Mouse (Mus musculus): ENCODE measurements around the gene Ppil4. TPM values are rescaled to one million over a fixed set of nuclear protein-coding genes. Genes with fewer than 3 reads are reported as not detected.
A peak's percentile ranks its signal among the peaks of the same experiment; 100 is the strongest.
"Not testable (repeated sequence)": the region's sequence is repeated elsewhere in the genome, so short reads cannot be mapped to it uniquely, and the experiment has no call there.

Gene Ppil4
- 4.2 TPM for polyA plus RNA-seq (2012; fragmentation: generic; extraction: Trizol)

GRCm38 (mm10) chr10:7792751-7793385 lies at the start of gene Ppil4, which contains the start of gene Ginm1:
TSS of gene Ppil4 (plus strand) at chr10:7792891.
TSS of gene Ginm1 (minus strand) at chr10:7792824.
- Histone ChIP-seq H3K27me3 (ENCODE audit: control insufficient read depth, insufficient read depth, insufficient read length) (no peaks in the 10 kb centered on the region), H3K4me3 (peak within 1 kb of the TSS; percentile 86), H3ac (ENCODE audit: control insufficient read depth, insufficient read length) (peak within 1 kb of the TSS; percentile 17), H3K4me2 (ENCODE audit: low read depth) (peak within 1 kb of the TSS; percentile 86), H3K36me3 (ENCODE audit: control insufficient read depth, insufficient read depth) (peaks cover 10% of the 10 kb centered on the region), H3K79me2 (ENCODE audit: control insufficient read depth, insufficient read depth) (peaks cover 40% of the 10 kb centered on the region)
- TF ChIP-seq POLR2A (IDR thresholded peaks at IDR 0.05; ENCODE audit: insufficient read length, low read depth) (peak; percentile 85), MYOG (IDR thresholded peaks at IDR 0.05; ENCODE audit: control insufficient read depth in 1 of 3, insufficient read depth in 1 of 3, insufficient read length in 2 of 3, low read depth in 2 of 3) (peak in 1 of 3 experiments; percentile 68), SRF (IDR thresholded peaks at IDR 0.05; ENCODE audit: control insufficient read depth, insufficient read length, low read depth) (peak; percentile 85), TCF12 (IDR thresholded peaks at IDR 0.05; ENCODE audit: insufficient read depth, poor library complexity, severe bottlenecking) (no peak), USF1 (IDR thresholded peaks at IDR 0.05; ENCODE audit: low read depth) (no peak), CEBPB (IDR thresholded peaks at IDR 0.05; ENCODE audit: insufficient read depth, poor library complexity, severe bottlenecking) (no peak), REST (IDR thresholded peaks at IDR 0.05; ENCODE audit: insufficient read depth, insufficient read length) (no peak), TCF3 (IDR thresholded peaks at IDR 0.05; ENCODE audit: insufficient read length, low read depth) (no peak), MAX (IDR thresholded peaks at IDR 0.05; ENCODE audit: low read depth) (no peak), POLR2AphosphoS2 (IDR thresholded peaks at IDR 0.05; ENCODE audit: insufficient read length, low read depth) (peak; percentile 91), E2F4 (IDR thresholded peaks at IDR 0.05; ENCODE audit: insufficient read depth) (peak; percentile 77), MYOD1 (IDR thresholded peaks at IDR 0.05; ENCODE audit: control insufficient read depth in 1 of 3, insufficient read length in 2 of 3, low read depth in 2 of 3) (peak in 2 of 3 experiments; percentile 7 to 30)

- peaks cover 23% of the 10 kb centered on the region for H3K36me3 ChIP-seq (ENCODE audit: control insufficient read depth, insufficient read depth)
- H3K4me3 ChIP-seq; H3K79me2 ChIP-seq (ENCODE audit: control insufficient read depth, insufficient read depth); H3K27me3 ChIP-seq (ENCODE audit: control insufficient read depth, insufficient read depth, insufficient read length); H3K4me2 ChIP-seq (ENCODE audit: low read depth); H3ac ChIP-seq (ENCODE audit: control insufficient read depth, insufficient read length): not testable (repeated sequence)
Measured at GRCm38 (mm10) chr10:7745528-7745927, 47.2 kb upstream of the Ppil4 start.

DNA sequence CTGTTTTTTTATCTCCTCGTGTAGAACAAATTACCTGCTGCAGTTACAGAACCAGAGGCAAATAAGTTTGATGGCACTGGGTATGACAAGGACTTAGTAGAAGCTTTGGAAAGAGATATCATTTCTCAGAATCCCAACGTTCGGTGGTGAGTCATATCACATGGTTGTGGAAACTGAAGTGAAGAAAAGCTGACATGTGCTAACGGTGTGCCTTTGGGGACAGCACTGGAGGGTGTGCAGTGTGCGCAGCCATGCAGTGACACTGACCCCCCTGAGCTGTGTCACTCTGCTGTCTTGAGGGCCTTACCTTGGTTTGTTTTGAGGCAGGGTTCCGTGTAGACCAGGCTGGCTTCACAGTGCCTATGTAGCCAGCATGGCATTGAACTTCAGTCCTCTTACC lies 43.9 kb upstream of the Ppil4 start:
- H3ac ChIP-seq (ENCODE audit: control insufficient read depth, insufficient read length) = no peak overlapping the region
- peaks cover 27% of the 10 kb centered on the region for H3K36me3 ChIP-seq (ENCODE audit: control insufficient read depth, insufficient read depth)
- TF ChIP-seq TCF3 (IDR thresholded peaks at IDR 0.05; ENCODE audit: insufficient read length, low read depth) (no peak), POLR2AphosphoS2 (IDR thresholded peaks at IDR 0.05; ENCODE audit: insufficient read length, low read depth) (no peak), E2F4 (IDR thresholded peaks at IDR 0.05; ENCODE audit: insufficient read depth) (no peak), REST (IDR thresholded peaks at IDR 0.05; ENCODE audit: insufficient read depth, insufficient read length) (no peak), POLR2A (IDR thresholded peaks at IDR 0.05; ENCODE audit: insufficient read length, low read depth) (no peak), TCF12 (IDR thresholded peaks at IDR 0.05; ENCODE audit: insufficient read depth, poor library complexity, severe bottlenecking) (no peak), SRF (IDR thresholded peaks at IDR 0.05; ENCODE audit: control insufficient read depth, insufficient read length, low read depth) (no peak), USF1 (IDR thresholded peaks at IDR 0.05; ENCODE audit: low read depth) (no peak), MYOD1 (IDR thresholded peaks at IDR 0.05; ENCODE audit: control insufficient read depth in 1 of 3, insufficient read length in 2 of 3, low read depth in 2 of 3) (no peak), MYOG (IDR thresholded peaks at IDR 0.05; ENCODE audit: control insufficient read depth in 1 of 3, insufficient read depth in 1 of 3, insufficient read length in 2 of 3, low read depth in 2 of 3) (no peak), MAX (IDR thresholded peaks at IDR 0.05; ENCODE audit: low read depth) (no peak), CEBPB (IDR thresholded peaks at IDR 0.05; ENCODE audit: insufficient read depth, poor library complexity, severe bottlenecking) (no peak)
- H3K4me2 ChIP-seq (ENCODE audit: low read depth) = no peak overlapping the region
- H3K79me2 ChIP-seq (ENCODE audit: control insufficient read depth, insufficient read depth) = no peaks in the 10 kb centered on the region
- H3K27me3 ChIP-seq (ENCODE audit: control insufficient read depth, insufficient read depth, insufficient read length) = no peaks in the 10 kb centered on the region
- no peak overlapping the region for H3K4me3 ChIP-seq

DNA sequence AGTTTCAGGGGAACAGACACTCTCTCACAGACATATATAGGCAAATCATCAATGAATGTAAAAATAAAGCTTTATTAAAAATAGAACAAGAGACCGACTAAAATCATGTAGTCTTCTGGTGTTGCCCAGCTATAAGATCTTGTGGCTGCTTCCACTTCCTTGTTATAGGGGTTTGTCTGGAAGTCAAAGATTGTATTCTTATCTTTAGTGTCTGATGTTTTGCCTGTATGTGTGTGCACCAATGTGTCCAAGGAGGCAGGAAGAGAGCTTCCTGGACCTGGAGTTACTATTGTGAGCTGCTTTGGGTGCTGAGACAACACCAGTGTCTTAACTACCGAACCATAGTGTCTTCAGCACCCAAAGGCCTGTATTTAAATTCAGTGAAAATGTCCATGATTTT lies 35.1 kb upstream of the Ppil4 start:
- Histone ChIP-seq H3K27me3 (ENCODE audit: control insufficient read depth, insufficient read depth, insufficient read length) (no peaks in the 10 kb centered on the region), H3ac (ENCODE audit: control insufficient read depth, insufficient read length) (no peak overlapping the region), H3K79me2 (ENCODE audit: control insufficient read depth, insufficient read depth) (no peaks in the 10 kb centered on the region), H3K4me2 (ENCODE audit: low read depth) (no peak overlapping the region), H3K4me3 (no peak overlapping the region), H3K36me3 (ENCODE audit: control insufficient read depth, insufficient read depth) (peaks cover 22% of the 10 kb centered on the region)
- TF ChIP-seq SRF (IDR thresholded peaks at IDR 0.05; ENCODE audit: control insufficient read depth, insufficient read length, low read depth) (no peak), TCF3 (IDR thresholded peaks at IDR 0.05; ENCODE audit: insufficient read length, low read depth) (no peak), USF1 (IDR thresholded peaks at IDR 0.05; ENCODE audit: low read depth) (no peak), POLR2A (IDR thresholded peaks at IDR 0.05; ENCODE audit: insufficient read length, low read depth) (no peak), CEBPB (IDR thresholded peaks at IDR 0.05; ENCODE audit: insufficient read depth, poor library complexity, severe bottlenecking) (no peak), MYOG (IDR thresholded peaks at IDR 0.05; ENCODE audit: control insufficient read depth in 1 of 3, insufficient read depth in 1 of 3, insufficient read length in 2 of 3, low read depth in 2 of 3) (no peak), MYOD1 (IDR thresholded peaks at IDR 0.05; ENCODE audit: control insufficient read depth in 1 of 3, insufficient read length in 2 of 3, low read depth in 2 of 3) (no peak), POLR2AphosphoS2 (IDR thresholded peaks at IDR 0.05; ENCODE audit: insufficient read length, low read depth) (no peak), REST (IDR thresholded peaks at IDR 0.05; ENCODE audit: insufficient read depth, insufficient read length) (no peak), MAX (IDR thresholded peaks at IDR 0.05; ENCODE audit: low read depth) (no peak), E2F4 (IDR thresholded peaks at IDR 0.05; ENCODE audit: insufficient read depth) (no peak), TCF12 (IDR thresholded peaks at IDR 0.05; ENCODE audit: insufficient read depth, poor library complexity, severe bottlenecking) (no peak)

DNA sequence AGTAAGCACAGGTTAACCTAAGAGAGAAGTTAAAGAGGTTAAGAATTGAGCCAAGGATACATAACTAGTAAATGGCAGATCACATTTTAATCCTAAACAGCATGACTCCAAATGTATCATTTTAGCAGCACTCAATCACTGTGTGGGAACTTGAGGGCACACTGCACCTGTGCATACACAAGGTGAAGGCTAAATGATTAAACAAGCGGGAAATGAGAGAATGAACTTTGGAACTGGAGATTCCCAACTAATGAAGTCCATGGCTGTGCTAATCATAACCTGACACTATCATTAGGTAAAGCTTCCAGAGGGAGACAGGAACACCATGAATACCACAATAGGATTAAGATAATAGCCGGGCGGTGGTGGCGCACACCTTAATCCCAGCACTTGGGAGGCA lies 20.3 kb upstream of the Ppil4 start:
- no peak overlapping the region for H3K4me2 ChIP-seq (ENCODE audit: low read depth)
- no peak overlapping the region for H3ac ChIP-seq (ENCODE audit: control insufficient read depth, insufficient read length)
- TF ChIP-seq REST (IDR thresholded peaks at IDR 0.05; ENCODE audit: insufficient read depth, insufficient read length) (no peak), POLR2A (IDR thresholded peaks at IDR 0.05; ENCODE audit: insufficient read length, low read depth) (no peak), MAX (IDR thresholded peaks at IDR 0.05; ENCODE audit: low read depth) (no peak), TCF3 (IDR thresholded peaks at IDR 0.05; ENCODE audit: insufficient read length, low read depth) (no peak), CEBPB (IDR thresholded peaks at IDR 0.05; ENCODE audit: insufficient read depth, poor library complexity, severe bottlenecking) (no peak), USF1 (IDR thresholded peaks at IDR 0.05; ENCODE audit: low read depth) (no peak), E2F4 (IDR thresholded peaks at IDR 0.05; ENCODE audit: insufficient read depth) (no peak), MYOG (IDR thresholded peaks at IDR 0.05; ENCODE audit: control insufficient read depth in 1 of 3, insufficient read depth in 1 of 3, insufficient read length in 2 of 3, low read depth in 2 of 3) (no peak), POLR2AphosphoS2 (IDR thresholded peaks at IDR 0.05; ENCODE audit: insufficient read length, low read depth) (no peak), MYOD1 (IDR thresholded peaks at IDR 0.05; ENCODE audit: control insufficient read depth in 1 of 3, insufficient read length in 2 of 3, low read depth in 2 of 3) (no peak), TCF12 (IDR thresholded peaks at IDR 0.05; ENCODE audit: insufficient read depth, poor library complexity, severe bottlenecking) (no peak), SRF (IDR thresholded peaks at IDR 0.05; ENCODE audit: control insufficient read depth, insufficient read length, low read depth) (no peak)
- peaks cover 32% of the 10 kb centered on the region for H3K36me3 ChIP-seq (ENCODE audit: control insufficient read depth, insufficient read depth)
- no peaks in the 10 kb centered on the region for H3K27me3 ChIP-seq (ENCODE audit: control insufficient read depth, insufficient read depth, insufficient read length)
- no peaks in the 10 kb centered on the region for H3K79me2 ChIP-seq (ENCODE audit: control insufficient read depth, insufficient read depth)
- no peak overlapping the region for H3K4me3 ChIP-seq

All from myocyte (in vitro differentiated cells).